Mouse (Mus musculus) liver, embryonic 16.5 days (tissue): ENCODE data around the gene Pla2g6. TPM values are rescaled to one million over a fixed set of nuclear protein-coding genes. Genes with fewer than 3 reads are reported as not detected.

ENCODE experiments used
- ATAC-seq: fragments of 200-750 bp; cut with Nextera tagmentation; 2 replicates; pipeline ENCODE4 v1.8.0; 2017; ENCODE audit warnings: low read depth, mild to moderate bottlenecking, moderate number of reproducible peaks, moderate library complexity
- H3K27ac ChIP-seq: fragments of 300-500 bp; sonication (generic); 2 replicates; pipeline ENCODE4 v1.5.1; 2014; ENCODE audit warnings: mild to moderate bottlenecking, low read length
- H3K27me3 ChIP-seq: fragments of 300-500 bp; sonication (generic); 2 replicates; pipeline ENCODE4 v1.6.1; 2014; ENCODE audit warnings: low read depth, low read length, mixed read lengths; ENCODE audit not compliant: control insufficient read depth, insufficient read depth
- H3K36me3 ChIP-seq: fragments of 300-500 bp; sonication (generic); 2 replicates; pipeline ENCODE4 v1.6.1; 2014; ENCODE audit warnings: mild to moderate bottlenecking; ENCODE audit not compliant: control insufficient read depth, insufficient read depth
- H3K4me1 ChIP-seq: fragments of 300-500 bp; sonication (generic); 2 replicates; pipeline ENCODE4 v1.6.1; 2014; ENCODE audit warnings: low read depth, low read length, mixed read lengths; ENCODE audit not compliant: control insufficient read depth
- H3K4me2 ChIP-seq: fragments of 300-500 bp; sonication (generic); 2 replicates; pipeline ENCODE4 v1.6.1; 2014; ENCODE audit warnings: low read depth, low read length, mixed read lengths
- H3K4me3 ChIP-seq: fragments of 300-500 bp; sonication (generic); 2 replicates; pipeline ENCODE4 v1.5.1; 2014; ENCODE audit warnings: low read depth, mild to moderate bottlenecking, low read length
- H3K9ac ChIP-seq: fragments of 300-500 bp; sonication (generic); 2 replicates; pipeline ENCODE4 v1.6.1; 2014; ENCODE audit warnings: low read depth, low read length
- H3K9me3 ChIP-seq: fragments of 300-500 bp; sonication (generic); replicated peaks from 2 replicates; pipeline ENCODE4 v1.6.1; 2016; ENCODE audit warnings: low read length; ENCODE audit not compliant: control insufficient read depth
- WGBS: fragments of 180-500 bp; shearing (Covaris S2); extraction: QIAGEN DNeasy Blood & Tissue Kit; methylation state at CpG from one replicate; pipeline ENCODE4 v1.1.7; 2014; ENCODE audit not compliant: insufficient replicate concordance; 5-methylcytosine and 5-hydroxymethylcytosine counted together
- polyA plus RNA-seq: library from polyadenylated mRNA; unstranded; fragments of >200 nt; fragmentation: Nextera tagmentation; extraction: Ambion mirVana; gene quantifications from 2 replicates; pipeline ENCODE4 v1.2.1, GENCODE M21; 2015

Pla2g6 gene
- polyA plus RNA-seq, 1 experiment from 2014 or later: 19.5 TPM

GRCm38 (mm10) chr15:79289441-79289840, 38.7 kb downstream of the Pla2g6 start:
- H3K9me3 ChIP-seq: no peaks in the 10 kb centered on the region
- H3K4me3 ChIP-seq: no peak overlapping the region
- no peak for ATAC-seq
- no peak overlapping the region for H3K4me2 ChIP-seq
- H3K27ac ChIP-seq: no peak overlapping the region
- 75% methylated on average over 12 of the region's 12 CpGs for WGBS
- H3K36me3 ChIP-seq: no peaks in the 10 kb centered on the region
- no peaks in the 10 kb centered on the region for H3K4me1 ChIP-seq
- H3K27me3 ChIP-seq: no peaks in the 10 kb centered on the region
- H3K9ac ChIP-seq: no peak overlapping the region

DNA sequence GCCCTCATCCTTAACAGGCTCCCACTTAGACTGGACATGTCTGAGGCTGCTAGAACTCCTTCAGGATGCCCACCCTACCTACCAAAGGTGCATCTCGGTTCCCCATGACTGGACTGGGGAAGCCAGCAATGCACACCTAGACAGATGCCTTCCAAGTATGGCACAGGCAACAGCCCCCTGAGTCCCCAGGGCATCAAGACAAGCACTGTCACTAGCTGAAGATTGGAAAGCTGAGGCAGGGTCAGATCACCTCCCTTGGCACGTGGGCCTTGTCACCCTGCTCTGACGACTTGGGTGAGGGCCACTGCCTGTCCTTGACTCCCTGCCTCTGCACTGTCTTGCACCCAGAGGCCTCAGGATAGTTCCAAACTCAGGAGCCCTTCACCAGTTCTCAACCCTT, 39.8 kb downstream of the Pla2g6 start:
- WGBS: 56% methylated on average over 3 of the region's 3 CpGs
- no peaks in the 10 kb centered on the region for H3K36me3 ChIP-seq
- H3K4me3 ChIP-seq: no peak overlapping the region
- no peaks in the 10 kb centered on the region; the same call in 1 of the 2 replicates for H3K4me1 ChIP-seq
- no peaks in the 10 kb centered on the region for H3K9me3 ChIP-seq
- H3K27ac ChIP-seq: no peak overlapping the region
- no peak overlapping the region for H3K9ac ChIP-seq
- ATAC-seq: no peak
- no peak overlapping the region for H3K4me2 ChIP-seq
- H3K27me3 ChIP-seq: no peaks in the 10 kb centered on the region

GRCm38 (mm10) chr15:79287091-79287490, 41.1 kb downstream of the Pla2g6 start:
- 78% methylated on average over 7 of the region's 7 CpGs for WGBS
- Histone ChIP-seq H3K4me2 (no peak overlapping the region), H3K9me3 (no peaks in the 10 kb centered on the region), H3K9ac (no peak overlapping the region), H3K27ac (no peak overlapping the region), H3K36me3 (no peaks in the 10 kb centered on the region), H3K27me3 (no peaks in the 10 kb centered on the region), H3K4me3 (no peak overlapping the region), H3K4me1 (no peaks in the 10 kb centered on the region; the same call in 1 of the 2 replicates)
- no peak for ATAC-seq

GRCm38 (mm10) chr15:79286141-79286540, 42.0 kb downstream of the Pla2g6 start:
- Histone ChIP-seq H3K4me2 (no peak overlapping the region), H3K9ac (no peak overlapping the region), H3K4me1 (peaks cover 6% of the 10 kb centered on the region), H3K36me3 (no peaks in the 10 kb centered on the region), H3K9me3 (no peaks in the 10 kb centered on the region), H3K27me3 (no peaks in the 10 kb centered on the region), H3K27ac (no peak overlapping the region), H3K4me3 (no peak overlapping the region)
- 79% methylated on average over 7 of the region's 7 CpGs for WGBS
- ATAC-seq: no peak

DNA sequence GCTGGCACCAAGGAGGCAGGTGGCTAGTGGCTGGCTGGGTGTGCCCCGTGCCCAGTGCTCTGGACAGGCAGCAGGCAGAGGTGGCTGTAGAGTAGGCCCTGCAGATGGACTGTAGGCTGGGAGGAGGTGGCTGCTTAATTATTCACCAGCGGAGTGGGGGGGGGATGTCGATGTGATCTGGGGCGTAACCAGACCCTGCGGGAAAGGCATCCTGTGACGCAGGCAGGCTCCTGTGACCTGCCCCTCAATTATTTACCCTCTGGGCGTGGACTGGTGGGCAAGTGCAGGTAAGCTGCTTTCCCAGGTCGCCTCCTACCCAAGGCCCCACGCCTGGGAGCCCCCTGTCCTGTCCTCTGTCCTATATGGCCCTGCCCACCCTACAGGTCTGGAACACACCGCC, 42.8 kb downstream of the Pla2g6 start, which contains the start of gene Baiap2l2:
Gene Baiap2l2, minus strand, starts transcription at position 139 of the 400 bp plus-strand sequence.
- Histone ChIP-seq H3K4me3 (peak within 1 kb of the TSS; percentile 35), H3K9ac (no peak within 1 kb of the TSS), H3K9me3 (no peaks in the 10 kb centered on the region), H3K36me3 (no peaks in the 10 kb centered on the region), H3K27ac (no peak within 1 kb of the TSS), H3K4me2 (peak within 1 kb of the TSS; percentile 18), H3K4me1 (peaks cover 12% of the 10 kb centered on the region), H3K27me3 (no peaks in the 10 kb centered on the region)
- peak; percentile 72 for ATAC-seq
- WGBS: 55% methylated on average over 10 of the region's 10 CpGs

GRCm38 (mm10) chr15:79283371-79283770, 44.8 kb downstream of the Pla2g6 start:
- H3K4me1 ChIP-seq: peaks cover 12% of the 10 kb centered on the region
- no peak for ATAC-seq
- H3K4me3 ChIP-seq: no peak overlapping the region
- H3K27me3 ChIP-seq: no peaks in the 10 kb centered on the region
- 0 out of 2 replicates have a peak overlapping the region, but pooled peaks have one; percentile 16 for H3K9ac ChIP-seq
- no peaks in the 10 kb centered on the region for H3K9me3 ChIP-seq
- WGBS: 77% methylated on average over 4 of the region's 4 CpGs
- H3K4me2 ChIP-seq: no peak overlapping the region
- no peak overlapping the region for H3K27ac ChIP-seq
- no peaks in the 10 kb centered on the region for H3K36me3 ChIP-seq

- ATAC-seq: no peak
- Histone ChIP-seq H3K27ac (no peak overlapping the region), H3K4me3 (no peak overlapping the region), H3K9ac (no peak overlapping the region), H3K4me2 (no peak overlapping the region), H3K36me3 (no peaks in the 10 kb centered on the region), H3K27me3 (no peaks in the 10 kb centered on the region), H3K4me1 (peaks cover 12% of the 10 kb centered on the region), H3K9me3 (no peaks in the 10 kb centered on the region)
- 74% methylated on average over 5 of the region's 5 CpGs for WGBS
Observed at GRCm38 (mm10) chr15:79282434-79282833, 45.8 kb downstream of the Pla2g6 start.

DNA sequence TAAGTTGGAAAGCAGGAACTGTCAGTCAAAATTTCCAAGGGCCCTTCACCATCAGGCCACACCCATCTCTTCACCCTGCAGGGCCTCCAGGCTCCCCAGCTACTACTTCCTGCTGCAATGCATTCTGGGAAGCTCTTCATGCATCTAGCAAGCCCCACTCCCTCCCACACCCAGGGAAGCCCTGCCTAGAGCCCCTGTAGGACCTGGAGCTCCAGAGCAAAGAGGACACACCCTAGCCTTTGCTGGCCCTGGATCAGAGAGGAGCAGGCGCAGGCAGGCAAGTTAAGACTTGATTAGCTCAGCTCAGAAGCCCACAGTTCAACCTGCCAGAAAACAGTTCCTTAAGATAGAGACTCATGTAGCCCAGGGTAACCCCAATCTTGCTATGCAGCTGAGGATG, 46.8 kb downstream of the Pla2g6 start:
- no peaks in the 10 kb centered on the region for H3K36me3 ChIP-seq
- 23% methylated on average over 1 of the region's 1 CpGs for WGBS
- H3K9me3 ChIP-seq: no peaks in the 10 kb centered on the region
- peaks cover 12% of the 10 kb centered on the region for H3K4me1 ChIP-seq
- H3K27ac ChIP-seq: peak overlapping the region; percentile 65
- peak; percentile 76 for ATAC-seq
- no peak overlapping the region for H3K4me2 ChIP-seq
- H3K4me3 ChIP-seq: no peak overlapping the region
- H3K27me3 ChIP-seq: no peaks in the 10 kb centered on the region
- no peak overlapping the region for H3K9ac ChIP-seq

DNA sequence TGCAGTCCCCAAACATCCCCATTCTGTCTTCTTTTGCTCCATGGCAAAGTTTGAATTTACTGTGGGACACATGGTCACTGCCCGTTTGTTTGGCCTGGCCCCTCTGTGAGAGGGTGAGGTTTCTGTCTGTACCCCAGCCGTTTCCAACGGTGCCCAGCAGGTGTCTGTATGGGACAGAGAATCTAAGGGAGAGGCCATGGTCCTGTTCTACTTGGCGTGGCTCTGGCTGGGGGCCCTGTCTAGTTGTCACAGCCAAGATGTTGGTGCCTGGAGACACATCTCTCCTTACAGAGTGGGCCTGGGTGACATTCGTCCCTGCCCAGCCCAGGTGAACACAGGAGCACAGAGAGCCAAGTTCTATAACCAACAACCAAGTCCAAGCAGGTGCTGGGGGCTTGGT, 47.3 kb downstream of the Pla2g6 start:
- Histone ChIP-seq H3K9ac (no peak overlapping the region), H3K4me1 (peaks cover 12% of the 10 kb centered on the region), H3K9me3 (no peaks in the 10 kb centered on the region), H3K4me2 (no peak overlapping the region; the same call in 1 of the 2 replicates), H3K27me3 (no peaks in the 10 kb centered on the region), H3K27ac (peak overlapping the region; percentile 22; the same call in 1 of the 2 replicates), H3K4me3 (no peak overlapping the region), H3K36me3 (no peaks in the 10 kb centered on the region)
- ATAC-seq: no peak
- WGBS: 33% methylated on average over 5 of the region's 5 CpGs
